ENCODE assay signal across 9 mouse cellular contexts in the genomic region with DNA sequence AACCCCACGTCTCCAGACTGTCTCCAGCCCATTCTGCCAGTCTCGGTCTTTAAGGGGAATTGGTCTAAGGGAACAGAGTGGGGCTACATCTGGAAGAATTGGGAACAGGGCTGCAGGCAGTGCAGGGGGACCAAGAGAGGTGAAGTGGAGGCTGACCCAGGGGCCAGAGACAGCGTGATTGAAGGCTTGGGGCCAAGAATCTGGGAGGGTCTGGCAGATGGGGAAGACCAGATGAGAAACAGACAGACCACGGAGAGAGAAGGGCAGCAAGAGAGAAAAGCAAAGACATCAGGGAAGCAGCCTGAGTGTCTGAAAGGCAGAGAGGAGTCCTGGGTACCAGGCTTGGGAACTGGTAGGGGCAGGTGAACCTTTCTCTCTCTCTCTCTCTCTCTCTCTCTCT. TPM values are rescaled to one million over a fixed set of nuclear protein-coding genes. Genes with fewer than 3 reads are reported as not detected.
DNase-seq lines count a peak whose midpoint lies in the region; ATAC-seq lines count a peak whose summit lies in the region.
"Had no signal": no experiment of that assay in that cellular context is flagged by ENCODE, and none has a peak within 500 bp of the region (broad histone marks: within the 10 kb centered on the region; RNA-seq: fewer than 3 reads in every experiment).

No protein-coding gene starts in this region.

- H3K9ac ChIP-seq in heart, embryonic 14.5 days (ENCODE audit: low read length) = no peak overlapping the region
- H3K9ac ChIP-seq in embryonic facial prominence, embryonic 11.5 days (replicated peaks; ENCODE audit: low read length) = peak overlapping the region; percentile 92; the same call in 1 of the 2 replicates
- H3K9ac ChIP-seq in hindbrain, embryonic 13.5 days = peak overlapping the region; percentile 98
- peak overlapping the region; percentile 86 for H3K9ac ChIP-seq in midbrain, embryonic 12.5 days (replicated peaks)

- peaks cover 4% of the 10 kb centered on the region in 2 experiments; a peak in 2 of 4 replicates for H3K4me1 ChIP-seq in heart, embryonic 14.5 days (ENCODE audit: control insufficient read depth in 2 of 2, insufficient read depth in 2 of 2, low read length in 2 of 2)
- H3K4me1 ChIP-seq in embryonic facial prominence, embryonic 11.5 days (ENCODE audit: control insufficient read depth, insufficient read depth, low read length) = peaks cover 6% of the 10 kb centered on the region; the same call in 1 of the 2 replicates
- peaks cover 36% of the 10 kb centered on the region for H3K4me1 ChIP-seq in hindbrain, embryonic 13.5 days (replicated peaks)
- H3K4me1 ChIP-seq in midbrain, embryonic 12.5 days = peaks cover 18% of the 10 kb centered on the region

- no peaks in the 10 kb centered on the region for H3K27me3 ChIP-seq in heart, embryonic 14.5 days (ENCODE audit: control insufficient read depth, insufficient read depth, low read length)
- H3K27me3 ChIP-seq in embryonic facial prominence, embryonic 11.5 days (ENCODE audit: control insufficient read depth, insufficient read depth, low read length) = no peaks in the 10 kb centered on the region
- H3K27me3 ChIP-seq in hindbrain, embryonic 13.5 days = no peaks in the 10 kb centered on the region
- H3K27me3 ChIP-seq in midbrain, embryonic 12.5 days = no peaks in the 10 kb centered on the region

- H3K4me3 ChIP-seq in heart, embryonic 14.5 days (ENCODE audit: control insufficient read depth in 1 of 2, insufficient read depth in 1 of 2, low read depth in 1 of 2, low read length in 2 of 2) = no peak overlapping the region; a peak in 1 of 4 replicates
- peak overlapping the region; percentile 75 for H3K4me3 ChIP-seq in embryonic facial prominence, embryonic 11.5 days (ENCODE audit: low read depth, low read length)
- H3K4me3 ChIP-seq in hindbrain, embryonic 13.5 days = peak overlapping the region; percentile 80
- peak overlapping the region; percentile 73 for H3K4me3 ChIP-seq in midbrain, embryonic 12.5 days

- DNase-seq in heart, postnatal 4 days = no peak
- DNase-seq in embryonic facial prominence, embryonic 11.5 days (ENCODE audit: low spot score) = no peak
- no peak for DNase-seq in adrenal gland, adult (ENCODE audit: inconsistent age in 2 of 2, low spot score in 1 of 2)
- DNase-seq in ovary, adult 18-20 months (ENCODE audit: low spot score) = no peak
- DNase-seq: layer of hippocampus, postnatal 36 days had no signal

- H3K27ac ChIP-seq in heart, embryonic 14.5 days (replicated peaks in 1 of 2; ENCODE audit: control insufficient read depth in 1 of 2, insufficient read depth in 1 of 2, low read depth in 2 of 2, low read length in 2 of 2) = no peak overlapping the region
- H3K27ac ChIP-seq in embryonic facial prominence, embryonic 11.5 days (replicated peaks; ENCODE audit: low read depth, low read length) = no peak overlapping the region
- 0 out of 2 replicates have a peak overlapping the region, but pooled peaks have one; percentile 92 for H3K27ac ChIP-seq in hindbrain, embryonic 13.5 days
- H3K27ac ChIP-seq in midbrain, embryonic 12.5 days (replicated peaks) = no peak overlapping the region

- H3K9me3 ChIP-seq in heart, embryonic 14.5 days (ENCODE audit: control insufficient read depth, low read length) = no peaks in the 10 kb centered on the region
- no peaks in the 10 kb centered on the region for H3K9me3 ChIP-seq in embryonic facial prominence, embryonic 11.5 days (replicated peaks; ENCODE audit: control insufficient read depth, low read length)
- no peaks in the 10 kb centered on the region for H3K9me3 ChIP-seq in hindbrain, embryonic 13.5 days
- H3K9me3 ChIP-seq in midbrain, embryonic 12.5 days = no peaks in the 10 kb centered on the region

- no peak for ATAC-seq in heart, embryonic 14.5 days (ENCODE audit: insufficient number of reproducible peaks, insufficient read depth, low FRiP score, low read depth)
- no peak for ATAC-seq in embryonic facial prominence, embryonic 11.5 days (replicated peaks; ENCODE audit: insufficient number of reproducible peaks, low FRiP score, low TSS enrichment, low read depth)
- no peak for ATAC-seq in hindbrain, embryonic 13.5 days (ENCODE audit: low FRiP score)
- ATAC-seq in midbrain, embryonic 12.5 days (ENCODE audit: low FRiP score, low read depth) = no peak
- no peak for ATAC-seq in inflammation-experienced regulatory T-cells, adult 6 months

- 37% methylated on average over 4 of the region's 4 CpGs for WGBS in heart, embryonic 14.5 days
- WGBS in embryonic facial prominence, embryonic 11.5 days = 19% methylated on average over 4 of the region's 4 CpGs
- WGBS in hindbrain, embryonic 13.5 days = 18% methylated on average over 4 of the region's 4 CpGs
- 25% methylated on average over 4 of the region's 4 CpGs for WGBS in midbrain, embryonic 12.5 days

- peak overlapping the region; percentile 98; the same call in 1 of the 2 replicates for H3K4me2 ChIP-seq in heart, embryonic 14.5 days (ENCODE audit: low read length)
- H3K4me2 ChIP-seq in embryonic facial prominence, embryonic 11.5 days (ENCODE audit: low read depth, low read length) = peak overlapping the region; percentile 95
- peak overlapping the region; percentile 92 for H3K4me2 ChIP-seq in hindbrain, embryonic 13.5 days
- H3K4me2 ChIP-seq in midbrain, embryonic 12.5 days (replicated peaks) = peak overlapping the region; percentile 91

- H3K36me3 ChIP-seq in heart, embryonic 14.5 days (ENCODE audit: control insufficient read depth, insufficient read depth, low read length) = peaks cover 52% of the 10 kb centered on the region
- H3K36me3 ChIP-seq in embryonic facial prominence, embryonic 11.5 days (replicated peaks; ENCODE audit: control insufficient read depth, insufficient read depth, low read depth, low read length) = peaks cover 15% of the 10 kb centered on the region
- H3K36me3 ChIP-seq in hindbrain, embryonic 13.5 days = peaks cover 64% of the 10 kb centered on the region
- H3K36me3 ChIP-seq in midbrain, embryonic 12.5 days = peaks cover 68% of the 10 kb centered on the region

RNA-seq across cellular contexts. Expression of gene Gm17606, which starts 0.6 kb away (rescaled TPM):
- polyA plus RNA-seq in heart, embryonic 14.5 days (2014; fragmentation: Nextera tagmentation; extraction: Ambion mirVana) = not detected in 2 replicates
- total RNA-seq in heart, postnatal 4 days (2021) = not detected
- not detected in 2 replicates for polyA plus RNA-seq in embryonic facial prominence, embryonic 11.5 days (2014; fragmentation: Nextera tagmentation; extraction: Ambion mirVana)
- not detected in 2 replicates for polyA plus RNA-seq in hindbrain, embryonic 13.5 days (2015; fragmentation: Nextera tagmentation; extraction: Ambion mirVana)
- not detected in 2 replicates for polyA plus RNA-seq in midbrain, embryonic 12.5 days (2016; fragmentation: Nextera tagmentation; extraction: Ambion mirVana)
- polyA plus RNA-seq in inflammation-experienced regulatory T-cells, adult 6 months (2017; shearing (Covaris generic)) = not detected
- total RNA-seq: layer of hippocampus, postnatal 36 days had no signal

RNA-seq across cellular contexts. Expression of gene Cdh24, which starts 1.0 kb away (rescaled TPM):
- polyA plus RNA-seq in heart, embryonic 14.5 days (2014; fragmentation: Nextera tagmentation; extraction: Ambion mirVana) = 1.3 and 2.0 TPM in 2 replicates
- 1 to 10 TPM; 2.7 to 3.1 TPM for total RNA-seq in heart, postnatal 4 days (2021)
- 6.2 and 6.3 TPM in 2 replicates for polyA plus RNA-seq in embryonic facial prominence, embryonic 11.5 days (2014; fragmentation: Nextera tagmentation; extraction: Ambion mirVana)
- 8.6 and 9.4 TPM in 2 replicates for polyA plus RNA-seq in hindbrain, embryonic 13.5 days (2015; fragmentation: Nextera tagmentation; extraction: Ambion mirVana)
- 9.7 and 10.7 TPM in 2 replicates for polyA plus RNA-seq in midbrain, embryonic 12.5 days (2016; fragmentation: Nextera tagmentation; extraction: Ambion mirVana)
- under 1 TPM; 0.12 to 0.42 (median 0.15) TPM for polyA plus RNA-seq in inflammation-experienced regulatory T-cells, adult 6 months (2017; shearing (Covaris generic))

RNA-seq across cellular contexts. Expression of gene Psmb11, which starts 18.9 kb away (rescaled TPM):
- not detected in 2 replicates for polyA plus RNA-seq in heart, embryonic 14.5 days (2014; fragmentation: Nextera tagmentation; extraction: Ambion mirVana)
- total RNA-seq in heart, postnatal 4 days (2021) = not detected
- not detected in 2 replicates for polyA plus RNA-seq in embryonic facial prominence, embryonic 11.5 days (2014; fragmentation: Nextera tagmentation; extraction: Ambion mirVana)
- polyA plus RNA-seq in hindbrain, embryonic 13.5 days (2015; fragmentation: Nextera tagmentation; extraction: Ambion mirVana) = not detected in 2 replicates
- not detected in 2 replicates for polyA plus RNA-seq in midbrain, embryonic 12.5 days (2016; fragmentation: Nextera tagmentation; extraction: Ambion mirVana)
- not detected for polyA plus RNA-seq in inflammation-experienced regulatory T-cells, adult 6 months (2017; shearing (Covaris generic))

RNA-seq across cellular contexts. Expression of gene Psmb5, which starts 22.3 kb away (rescaled TPM):
- polyA plus RNA-seq in heart, embryonic 14.5 days (2014; fragmentation: Nextera tagmentation; extraction: Ambion mirVana) = 336 and 345 TPM in 2 replicates
- total RNA-seq in heart, postnatal 4 days (2021) = 100 to 1,000 TPM; 192 to 198 TPM
- 404 and 462 TPM in 2 replicates for polyA plus RNA-seq in embryonic facial prominence, embryonic 11.5 days (2014; fragmentation: Nextera tagmentation; extraction: Ambion mirVana)
- polyA plus RNA-seq in hindbrain, embryonic 13.5 days (2015; fragmentation: Nextera tagmentation; extraction: Ambion mirVana) = 439 and 447 TPM in 2 replicates
- polyA plus RNA-seq in midbrain, embryonic 12.5 days (2016; fragmentation: Nextera tagmentation; extraction: Ambion mirVana) = 363 and 400 TPM in 2 replicates
- 100 to 1,000 TPM; 131 to 214 (median 136) TPM for polyA plus RNA-seq in inflammation-experienced regulatory T-cells, adult 6 months (2017; shearing (Covaris generic))

RNA-seq across cellular contexts. Expression of gene 4931414P19Rik, which starts 34.3 kb away (rescaled TPM):
- polyA plus RNA-seq in heart, embryonic 14.5 days (2014; fragmentation: Nextera tagmentation; extraction: Ambion mirVana) = 4.7 and 7.1 TPM in 2 replicates
- total RNA-seq in heart, postnatal 4 days (2021) = 1 to 10 TPM; 4.9 to 6.6 TPM
- 5.1 and 7.7 TPM in 2 replicates for polyA plus RNA-seq in embryonic facial prominence, embryonic 11.5 days (2014; fragmentation: Nextera tagmentation; extraction: Ambion mirVana)
- polyA plus RNA-seq in hindbrain, embryonic 13.5 days (2015; fragmentation: Nextera tagmentation; extraction: Ambion mirVana) = 6.8 and 7.6 TPM in 2 replicates
- 8.2 and 10.4 TPM in 2 replicates for polyA plus RNA-seq in midbrain, embryonic 12.5 days (2016; fragmentation: Nextera tagmentation; extraction: Ambion mirVana)
- 1 to 10 TPM; 1.5 to 2.5 (median 1.7) TPM for polyA plus RNA-seq in inflammation-experienced regulatory T-cells, adult 6 months (2017; shearing (Covaris generic))

Comparison
In these comparisons a context has a peak if more than half of its experiments do, and no peak if none do; other contexts are left out.
1. H3K4me3 ChIP-seq: peak in embryonic facial prominence, embryonic 11.5 days (single experiment), hindbrain, embryonic 13.5 days (single experiment) and midbrain, embryonic 12.5 days (single experiment); none in heart, embryonic 14.5 days (0 of 2).
2. Peak in every context shown above with its lines, with median percentiles within 50 percentile points of each other: H3K4me2 ChIP-seq.